Mouse (Mus musculus) C2C12 (cell line): ENCODE measurements around the gene Zswim4. TPM values are rescaled to one million over a fixed set of nuclear protein-coding genes. Genes with fewer than 3 reads are reported as not detected.
"Not testable (repeated sequence)": the region's sequence is repeated elsewhere in the genome, so short reads cannot be mapped to it uniquely, and the experiment has no call there.

Source experiments
- H3K27me3 ChIP-seq: one replicate; pipeline ENCODE4 v1.6.1; 2011; ENCODE audit not compliant: control insufficient read depth, insufficient read depth, insufficient read length
- H3K36me3 ChIP-seq: one replicate; pipeline ENCODE4 v1.6.1; 2011; ENCODE audit not compliant: control insufficient read depth, insufficient read depth
- H3K4me3 ChIP-seq: one replicate; pipeline ENCODE4 v1.5.1; 2011; ENCODE audit warnings: mild to moderate bottlenecking, control low read depth; ENCODE audit not compliant: poor library complexity, insufficient read depth, severe bottlenecking
- H3K79me2 ChIP-seq: one replicate; pipeline ENCODE4 v1.6.1; 2011; ENCODE audit not compliant: control insufficient read depth, insufficient read depth
- H3K79me3 ChIP-seq: one replicate; pipeline ENCODE4 v1.6.1; 2011; ENCODE audit warnings: low read depth, control low read depth
- H3ac ChIP-seq: one replicate; pipeline ENCODE3; 2011; ENCODE audit warnings: low read depth; ENCODE audit not compliant: control insufficient read depth, insufficient read length
- CEBPB ChIP-seq: IDR thresholded peaks from one replicate; pipeline ENCODE4 v1.6.1; 2011; ENCODE audit warnings: low read depth, mild to moderate bottlenecking, control low read depth, moderate library complexity
- CTCF ChIP-seq: IDR thresholded peaks from one replicate; pipeline ENCODE4 v1.5.1; 2011; ENCODE audit not compliant: control insufficient read depth, insufficient read depth, insufficient read length
- FOSL1 ChIP-seq: IDR thresholded peaks from one replicate; pipeline ENCODE4 v1.8.0; 2011; ENCODE audit warnings: mild to moderate bottlenecking, low read length; ENCODE audit not compliant: poor library complexity, insufficient read depth, severe bottlenecking
- MAX ChIP-seq: IDR thresholded peaks from one replicate; pipeline ENCODE4 v1.6.1; 2011; ENCODE audit warnings: mild to moderate bottlenecking, control low read depth
- MYOD1 ChIP-seq: IDR thresholded peaks from one replicate; pipeline ENCODE4 v1.6.1; 2011; ENCODE audit warnings: low read depth; ENCODE audit not compliant: control insufficient read depth, insufficient read length
- MYOG ChIP-seq: IDR thresholded peaks from one replicate; pipeline ENCODE4 v1.6.1; 2011; ENCODE audit not compliant: control insufficient read depth, insufficient read length; ENCODE audit errors: extremely low read depth
- USF1 ChIP-seq: IDR thresholded peaks from one replicate; pipeline ENCODE4 v1.6.1; 2011; ENCODE audit warnings: low read depth, mild to moderate bottlenecking, control low read depth, moderate library complexity
- long read RNA-seq, 2 experiments: library from polyadenylated mRNA; unstranded; transcript quantifications; one replicate each; pipeline ENCODE4 v2.0.0; 2019 to 2020
- polyA plus RNA-seq: library from polyadenylated mRNA; unstranded; fragments of >200 nt; fragmentation: generic; extraction: Trizol; gene quantifications from one replicate; pipeline ENCODE4 v1.2.1, GENCODE M21; 2012; ENCODE audit warnings: missing spikeins

Zswim4 gene
- 10.1 TPM for polyA plus RNA-seq
- long read RNA-seq, experiment 1, partial matches to known transcripts = 2 of 8 reads
- long read RNA-seq, experiment 1, other reads (novel, unspliced or antisense) = 6 of 8 reads
- long read RNA-seq, experiment 2, full-length matches to known transcripts = 5 of 14 reads
- long read RNA-seq, experiment 2, partial matches to known transcripts = 7 of 14 reads
- long read RNA-seq, experiment 2, other reads (novel, unspliced or antisense) = 2 of 14 reads

DNA sequence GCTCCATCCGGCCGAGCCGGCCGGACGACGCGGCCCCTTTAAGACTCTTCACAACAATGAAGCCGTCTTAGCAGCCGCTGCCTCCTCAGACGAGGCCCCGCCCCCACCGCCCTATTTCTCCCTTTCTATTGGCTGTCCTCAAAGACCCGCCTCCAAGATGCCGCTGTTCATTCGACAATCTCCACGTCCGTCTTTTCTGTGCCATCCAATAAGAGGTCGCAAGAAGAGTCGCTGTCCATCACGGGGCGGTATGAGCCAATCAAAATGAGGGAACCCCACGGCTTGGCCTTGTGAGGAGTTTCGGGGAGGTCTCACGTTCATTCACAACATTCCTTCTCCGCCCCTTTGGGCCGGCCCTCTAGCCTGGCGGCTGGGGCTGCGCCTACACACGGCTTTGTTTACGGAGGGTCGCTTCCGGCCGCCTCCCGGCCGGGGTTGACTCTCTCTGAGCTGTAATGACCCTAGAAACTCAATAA is at the start of gene Zswim4:
Gene Zswim4 (minus strand): TSS at position 58 of the 476 bp plus-strand sequence.
- peaks cover 21% of the 10 kb centered on the region for H3K79me2 ChIP-seq
- no peaks in the 10 kb centered on the region for H3K36me3 ChIP-seq
- H3K79me3 ChIP-seq = no peaks in the 10 kb centered on the region
- peak within 1 kb of the TSS; percentile 91 for H3ac ChIP-seq
- no peaks in the 10 kb centered on the region for H3K27me3 ChIP-seq
- TF ChIP-seq USF1 (peak; percentile 84), FOSL1 (no peak)
- H3K4me3 ChIP-seq = peak within 1 kb of the TSS; percentile 59

- H3ac ChIP-seq, H3K36me3 ChIP-seq, H3K4me3 ChIP-seq, H3K79me3 ChIP-seq, H3K27me3 ChIP-seq, H3K79me2 ChIP-seq: not testable (repeated sequence)
These were observed 48.8 kb upstream of the Zswim4 start for GRCm38 (mm10) chr8:84285665-84286064.

GRCm38 (mm10) chr8:84284608-84285063 is 47.8 kb upstream of the Zswim4 start:
- no peaks in the 10 kb centered on the region for H3K27me3 ChIP-seq
- no peaks in the 10 kb centered on the region for H3K79me3 ChIP-seq
- H3ac ChIP-seq = no peak overlapping the region
- no peak overlapping the region for H3K4me3 ChIP-seq
- TF ChIP-seq USF1 = no peak
- no peak for TF ChIP-seq MYOD1
- no peak for TF ChIP-seq FOSL1
- no peak for TF ChIP-seq MAX
- no peak for TF ChIP-seq MYOG
- no peak for TF ChIP-seq CEBPB
- no peaks in the 10 kb centered on the region for H3K36me3 ChIP-seq
- H3K79me2 ChIP-seq = no peaks in the 10 kb centered on the region

GRCm38 (mm10) chr8:84280777-84281176 is 43.9 kb upstream of the Zswim4 start:
- no peaks in the 10 kb centered on the region for H3K36me3 ChIP-seq
- H3ac ChIP-seq = no peak overlapping the region
- H3K27me3 ChIP-seq = no peaks in the 10 kb centered on the region
- H3K79me3 ChIP-seq = no peaks in the 10 kb centered on the region
- no peak overlapping the region for H3K4me3 ChIP-seq
- TF ChIP-seq MYOD1 = no peak
- no peak for TF ChIP-seq CEBPB
- TF ChIP-seq FOSL1 = no peak
- TF ChIP-seq MYOG = no peak
- TF ChIP-seq USF1 = no peak
- no peak for TF ChIP-seq CTCF
- TF ChIP-seq MAX = no peak
- no peaks in the 10 kb centered on the region for H3K79me2 ChIP-seq

- Histone ChIP-seq H3K79me3 (no peaks in the 10 kb centered on the region), H3K27me3 (no peaks in the 10 kb centered on the region)
- TF ChIP-seq MYOD1 = no peak
- no peak for TF ChIP-seq CTCF
- no peak for TF ChIP-seq FOSL1
- TF ChIP-seq MAX = no peak
- no peak for TF ChIP-seq USF1
- no peak for TF ChIP-seq CEBPB
- TF ChIP-seq MYOG = no peak
These were observed 39.6 kb upstream of the Zswim4 start for GRCm38 (mm10) chr8:84276447-84276846.

DNA sequence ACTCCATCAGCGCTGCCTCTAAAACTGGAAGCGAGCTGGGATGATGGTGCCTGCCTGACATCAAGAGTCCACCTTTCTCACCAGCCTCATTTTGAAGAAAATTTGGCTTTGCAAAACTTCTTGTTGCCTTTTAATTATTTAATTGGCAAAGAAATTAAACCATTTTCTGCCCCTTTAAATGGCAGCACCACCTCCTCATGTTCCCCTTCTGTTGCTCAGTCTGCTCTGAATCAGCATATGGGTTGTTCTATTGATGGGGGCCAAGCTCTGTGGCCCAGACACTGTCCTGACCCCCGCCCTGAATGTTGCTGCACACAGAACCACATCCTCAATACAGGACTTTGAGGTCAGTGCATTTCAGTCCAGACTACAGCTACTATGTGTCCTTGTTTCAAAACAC is 37.1 kb upstream of the Zswim4 start:
- Histone ChIP-seq H3K36me3 (no peaks in the 10 kb centered on the region), H3K27me3 (no peaks in the 10 kb centered on the region), H3ac (no peak overlapping the region), H3K79me2 (peaks cover 11% of the 10 kb centered on the region), H3K79me3 (peaks cover 3% of the 10 kb centered on the region), H3K4me3 (no peak overlapping the region)
- TF ChIP-seq FOSL1 (no peak), MYOD1 (no peak), CEBPB (no peak), MAX (no peak), USF1 (no peak), MYOG (no peak), CTCF (no peak)

More at GRCm38 (mm10) chr8:84276447-84276846, 39.6 kb upstream of the Zswim4 start:
- H3K36me3 ChIP-seq = no peaks in the 10 kb centered on the region
- H3K79me2 ChIP-seq = no peaks in the 10 kb centered on the region
- H3K4me3 ChIP-seq = no peak overlapping the region
- H3ac ChIP-seq = no peak overlapping the region
